Mouse (Mus musculus) intestine, embryonic 16.5 days (tissue): ENCODE results near the gene Gm45618. TPM values are rescaled to one million over a fixed set of nuclear protein-coding genes. Genes with fewer than 3 reads are reported as not detected.

ENCODE experiments used
- ATAC-seq: fragments of 200-750 bp; cut with Nextera tagmentation; 2 replicates; pipeline ENCODE4 v1.8.0; 2017; ENCODE audit warnings: moderate TSS enrichment, moderate library complexity
- H3K27ac ChIP-seq: fragments of 300-500 bp; sonication (generic); 2 replicates; pipeline ENCODE4 v1.5.1; 2014; ENCODE audit warnings: mild to moderate bottlenecking, low read length
- H3K27me3 ChIP-seq: fragments of 300-500 bp; sonication (generic); replicated peaks from 2 replicates; pipeline ENCODE4 v1.6.1; 2014; ENCODE audit warnings: low read length, control low read depth, mixed read lengths; ENCODE audit not compliant: control insufficient read depth, insufficient read depth
- H3K36me3 ChIP-seq: fragments of 300-500 bp; sonication (generic); 2 replicates; pipeline ENCODE4 v1.6.1; 2014; ENCODE audit warnings: low read length, control low read depth; ENCODE audit not compliant: control insufficient read depth, insufficient read depth
- H3K4me1 ChIP-seq: fragments of 300-500 bp; sonication (generic); 2 replicates; pipeline ENCODE4 v1.6.1; 2014; ENCODE audit warnings: low read length, control low read depth, mixed read lengths; ENCODE audit not compliant: control insufficient read depth, insufficient read depth
- H3K4me2 ChIP-seq: fragments of 300-500 bp; sonication (generic); 2 replicates; pipeline ENCODE4 v1.6.1; 2014; ENCODE audit warnings: low read depth, low read length, control low read depth
- H3K4me3 ChIP-seq: fragments of 300-500 bp; sonication (generic); 2 replicates; pipeline ENCODE4 v1.5.1; 2014; ENCODE audit warnings: mild to moderate bottlenecking, low read length
- H3K9ac ChIP-seq: fragments of 300-500 bp; sonication (generic); 2 replicates; pipeline ENCODE4 v1.6.1; 2014; ENCODE audit warnings: low read depth, low read length
- H3K9me3 ChIP-seq: fragments of 300-500 bp; sonication (generic); 2 replicates; pipeline ENCODE4 v1.6.1; 2016; ENCODE audit warnings: low read length, control low read depth; ENCODE audit not compliant: control insufficient read depth
- WGBS: fragments of 180-500 bp; shearing (Covaris S2); extraction: QIAGEN DNeasy Blood & Tissue Kit; methylation state at CpG from one replicate; pipeline ENCODE4 v1.1.7; 2014; 5-methylcytosine and 5-hydroxymethylcytosine counted together
- polyA plus RNA-seq: library from polyadenylated mRNA; unstranded; fragments of >200 nt; fragmentation: Nextera tagmentation; extraction: Ambion mirVana; gene quantifications from 2 replicates; pipeline ENCODE4 v1.2.1, GENCODE M21; 2015

Gene Gm45618
- polyA plus RNA-seq, 1 experiment from 2014 or later = not detected

DNA sequence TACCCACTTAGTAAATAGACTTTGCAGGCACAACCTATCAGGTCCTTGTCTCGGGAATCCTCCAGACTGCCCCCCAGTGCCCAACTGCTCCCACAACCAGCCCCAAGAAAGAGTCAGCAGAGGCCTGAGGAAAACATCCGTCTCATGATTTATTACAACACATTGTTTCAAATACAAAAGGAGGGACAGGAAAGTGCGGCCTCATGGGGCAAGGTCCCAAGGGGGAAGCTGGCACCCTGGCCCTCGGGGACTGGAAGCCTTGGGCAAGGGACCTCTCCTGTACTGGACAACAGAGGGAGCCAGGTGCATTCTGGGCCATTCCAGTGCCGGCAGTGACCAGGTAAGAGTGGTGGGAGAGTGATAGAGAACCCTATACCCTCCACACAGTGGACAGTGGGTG lies 41.2 kb downstream of the Gm45618 start:
- Histone ChIP-seq H3K4me1 (peaks cover 10% of the 10 kb centered on the region), H3K36me3 (peaks cover 3% of the 10 kb centered on the region; the same call in 1 of the 2 replicates), H3K27me3 (peaks cover 20% of the 10 kb centered on the region), H3K4me3 (no peak overlapping the region), H3K9ac (no peak overlapping the region), H3K4me2 (no peak overlapping the region), H3K27ac (no peak overlapping the region), H3K9me3 (no peaks in the 10 kb centered on the region)
- WGBS = 58% methylated on average over 5 of the region's 5 CpGs
- no peak for ATAC-seq

DNA sequence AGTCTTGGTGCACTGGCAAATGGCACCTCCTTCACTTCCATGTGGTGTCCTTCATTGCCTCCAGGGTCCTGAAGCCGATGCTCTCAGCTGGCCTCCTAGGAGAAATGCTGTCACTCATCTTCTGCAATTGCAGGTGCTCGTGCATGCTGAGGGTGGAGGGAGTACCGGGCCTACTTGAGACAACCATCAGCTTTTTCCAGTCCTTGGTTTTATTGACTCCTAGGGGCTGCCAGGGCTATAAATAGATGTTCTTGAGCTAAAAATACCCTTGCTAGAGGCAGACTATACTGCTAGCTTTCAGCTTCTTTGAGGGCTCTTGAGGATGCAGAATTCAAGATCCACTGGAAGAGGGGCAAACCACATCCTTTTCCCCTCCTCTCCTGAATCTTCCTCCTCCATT lies 43.4 kb downstream of the Gm45618 start:
- Histone ChIP-seq H3K36me3 (no peaks in the 10 kb centered on the region), H3K9me3 (no peaks in the 10 kb centered on the region), H3K4me1 (peaks cover 5% of the 10 kb centered on the region; the same call in 1 of the 2 replicates), H3K9ac (no peak overlapping the region), H3K27me3 (peaks cover 6% of the 10 kb centered on the region; the same call in 1 of the 2 replicates), H3K4me2 (no peak overlapping the region), H3K4me3 (no peak overlapping the region), H3K27ac (no peak overlapping the region)
- no peak for ATAC-seq
- 55% methylated on average over 3 of the region's 3 CpGs for WGBS

GRCm38 (mm10) chr7:142074146-142074886 lies 46.2 kb downstream of the Gm45618 start:
- Histone ChIP-seq H3K27ac (no peak overlapping the region), H3K4me1 (peaks cover 6% of the 10 kb centered on the region; the same call in 1 of the 2 replicates), H3K27me3 (no peaks in the 10 kb centered on the region), H3K9me3 (no peaks in the 10 kb centered on the region), H3K36me3 (no peaks in the 10 kb centered on the region), H3K4me2 (no peak overlapping the region), H3K9ac (no peak overlapping the region), H3K4me3 (no peak overlapping the region)
- ATAC-seq = no peak
- WGBS = 72% methylated on average over 8 of the region's 8 CpGs

- no peak overlapping the region for H3K9ac ChIP-seq
- H3K36me3 ChIP-seq = no peaks in the 10 kb centered on the region
- H3K9me3 ChIP-seq = no peaks in the 10 kb centered on the region
- H3K4me1 ChIP-seq = peaks cover 12% of the 10 kb centered on the region
- H3K27ac ChIP-seq = no peak overlapping the region
- H3K4me2 ChIP-seq = no peak overlapping the region
- no peaks in the 10 kb centered on the region for H3K27me3 ChIP-seq
- no peak for ATAC-seq
- H3K4me3 ChIP-seq = no peak overlapping the region
Observed at GRCm38 (mm10) chr7:142071717-142072116, 48.8 kb downstream of the Gm45618 start.

DNA sequence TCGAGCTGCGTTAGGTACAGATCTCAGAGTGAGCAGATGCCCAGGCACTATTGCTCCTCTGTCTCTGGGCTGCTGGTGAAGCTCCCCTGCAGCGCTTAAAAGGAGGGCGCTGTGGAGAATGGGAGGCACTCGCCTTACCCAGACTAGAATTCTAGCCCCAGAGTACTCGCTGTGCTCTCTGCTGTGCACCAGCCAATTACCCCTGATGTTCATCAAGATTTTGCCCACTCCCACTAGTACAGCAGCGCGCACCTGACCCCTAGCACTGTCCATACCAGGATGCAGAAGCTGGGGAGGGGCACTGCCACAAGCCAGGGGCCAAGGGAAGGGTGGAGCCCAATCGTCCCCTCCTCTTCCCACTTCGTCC lies 49.3 kb downstream of the Gm45618 start:
- Histone ChIP-seq H3K4me2 (peak overlapping the region; percentile 30; the same call in 1 of the 2 replicates), H3K4me3 (no peak overlapping the region; the same call in 1 of the 2 replicates), H3K27me3 (no peaks in the 10 kb centered on the region), H3K4me1 (peaks cover 12% of the 10 kb centered on the region), H3K9me3 (no peaks in the 10 kb centered on the region), H3K27ac (no peak overlapping the region), H3K36me3 (no peaks in the 10 kb centered on the region), H3K9ac (no peak overlapping the region)
- 9% methylated on average over 10 of the region's 10 CpGs for WGBS
- ATAC-seq = no peak; the same call in 1 of the 2 replicates

DNA sequence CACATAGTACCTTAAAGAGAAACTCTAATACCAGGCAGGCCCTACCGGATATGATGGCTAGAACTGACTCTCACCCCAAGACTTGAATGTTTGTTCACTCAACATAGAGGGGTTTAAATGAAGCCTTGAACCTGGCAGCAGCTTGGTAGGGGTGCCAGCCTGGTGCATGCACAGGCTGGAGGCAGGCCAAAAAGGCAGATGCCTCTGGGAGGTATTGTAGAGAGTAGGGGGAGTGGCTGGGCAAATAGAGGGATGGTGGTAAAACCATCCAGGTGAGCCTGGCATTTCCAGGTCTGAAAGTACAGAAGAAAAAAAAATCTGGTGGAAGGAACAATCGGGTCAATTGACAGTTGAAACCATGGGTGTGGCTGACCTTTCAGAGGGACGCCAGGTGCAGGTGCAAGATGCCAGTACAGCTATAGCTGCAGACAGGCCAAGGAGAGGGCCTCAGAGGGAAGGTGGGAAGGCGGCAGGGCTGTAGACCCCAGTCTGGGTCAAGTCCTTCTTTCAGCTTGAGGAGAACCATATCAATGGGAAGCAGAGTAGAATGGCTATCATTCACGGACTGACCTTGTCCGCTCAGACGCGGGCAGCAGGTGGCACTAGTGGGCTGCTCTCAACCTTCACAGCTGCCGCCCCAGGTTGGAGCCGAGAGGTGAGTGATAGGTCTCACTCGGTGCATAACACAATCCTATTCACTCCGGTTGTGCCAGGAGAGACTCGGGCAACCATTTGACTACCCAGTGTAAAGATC lies 49.9 kb downstream of the Gm45618 start:
- ATAC-seq = peak; percentile 83
- 12% methylated on average over 13 of the region's 13 CpGs for WGBS
- no peak overlapping the region for H3K9ac ChIP-seq
- no peak overlapping the region; the same call in 1 of the 2 replicates for H3K4me3 ChIP-seq
- H3K4me2 ChIP-seq = peak overlapping the region; percentile 30; the same call in 1 of the 2 replicates
- no peak overlapping the region; the same call in 1 of the 2 replicates for H3K27ac ChIP-seq
- peaks cover 12% of the 10 kb centered on the region for H3K4me1 ChIP-seq
- no peaks in the 10 kb centered on the region for H3K27me3 ChIP-seq
- no peaks in the 10 kb centered on the region for H3K9me3 ChIP-seq
- H3K36me3 ChIP-seq = no peaks in the 10 kb centered on the region

Other genes starting within 250 kb of the Gm45618 start
- gene Tollip, start 202.2 kb downstream of the Gm45618 start, polyA plus RNA-seq = 51.1 and 55.5 TPM in 2 replicates
- gene Brsk2, start 171.0 kb downstream of the Gm45618 start, polyA plus RNA-seq = 0.98 and 1.3 TPM in 2 replicates
- gene Mob2, start 59.7 kb downstream of the Gm45618 start, polyA plus RNA-seq = 57.8 and 64.4 TPM in 2 replicates
- 4.8 and 5.6 TPM in 2 replicates for gene Dusp8, start 24.9 kb downstream of the Gm45618 start, polyA plus RNA-seq
- not detected in 2 replicates for gene Gm39115, start 15.3 kb upstream of the Gm45618 start, polyA plus RNA-seq
- gene Gm45337, start 23.9 kb upstream of the Gm45618 start, polyA plus RNA-seq = not detected in 2 replicates
- gene Gm29735, start 36.4 kb upstream of the Gm45618 start, polyA plus RNA-seq = not detected in 2 replicates
- gene Gm4553, start 45.0 kb upstream of the Gm45618 start, polyA plus RNA-seq = not detected in 2 replicates
- gene Krtap5-2, start 55.3 kb upstream of the Gm45618 start, polyA plus RNA-seq = not detected in 2 replicates
- gene Gm10153, start 69.7 kb upstream of the Gm45618 start, polyA plus RNA-seq = not detected in 2 replicates
- gene Krtap5-3, start 80.6 kb upstream of the Gm45618 start, polyA plus RNA-seq = not detected in 2 replicates
- not detected in 2 replicates for gene Gm7579, start 91.1 kb upstream of the Gm45618 start, polyA plus RNA-seq
- not detected in 2 replicates for gene Krtap5-5, start 109.2 kb upstream of the Gm45618 start, polyA plus RNA-seq
- gene Gm40460, start 120.3 kb upstream of the Gm45618 start, polyA plus RNA-seq = not detected in 2 replicates
- gene Gm2431, start 137.6 kb upstream of the Gm45618 start, polyA plus RNA-seq = not detected in 2 replicates
- not detected in 2 replicates for gene Gm4559, start 153.6 kb upstream of the Gm45618 start, polyA plus RNA-seq
- not detected in 2 replicates for gene Krtap5-1, start 176.4 kb upstream of the Gm45618 start, polyA plus RNA-seq
- gene Krtap5-4, start 182.8 kb upstream of the Gm45618 start, polyA plus RNA-seq = not detected in 2 replicates